Mouse (Mus musculus) neural tube, embryonic 15.5 days (tissue): ENCODE data around the gene Dhcr24. TPM values are rescaled to one million over a fixed set of nuclear protein-coding genes. Genes with fewer than 3 reads are reported as not detected.

Source experiments
- ATAC-seq: fragments of 200-750 bp; cut with Nextera tagmentation; 2 replicates; pipeline ENCODE4 v1.8.0; 2017; ENCODE audit warnings: mild to moderate bottlenecking, moderate TSS enrichment, moderate library complexity; ENCODE audit not compliant: low FRiP score
- H3K27ac ChIP-seq: fragments of 300-500 bp; sonication (generic); replicated peaks from 2 replicates; pipeline ENCODE4 v1.5.1; 2015; ENCODE audit warnings: mild to moderate bottlenecking, inconsistent platforms
- H3K27me3 ChIP-seq: fragments of 300-500 bp; sonication (generic); replicated peaks from 2 replicates; pipeline ENCODE4 v1.6.1; 2015; ENCODE audit warnings: inconsistent platforms
- H3K36me3 ChIP-seq: fragments of 300-500 bp; sonication (generic); 2 replicates; pipeline ENCODE4 v1.6.1; 2015; ENCODE audit warnings: inconsistent platforms
- H3K4me1 ChIP-seq: fragments of 300-500 bp; sonication (generic); 2 replicates; pipeline ENCODE4 v1.6.1; 2015; ENCODE audit warnings: inconsistent platforms
- H3K4me2 ChIP-seq: fragments of 300-500 bp; sonication (generic); 2 replicates; pipeline ENCODE4 v1.6.1; 2015; ENCODE audit warnings: inconsistent platforms, mild to moderate bottlenecking, moderate library complexity
- H3K4me3 ChIP-seq: fragments of 300-500 bp; sonication (generic); replicated peaks from 2 replicates; pipeline ENCODE4 v1.5.1; 2015; ENCODE audit warnings: mild to moderate bottlenecking, inconsistent platforms
- H3K9ac ChIP-seq: fragments of 300-500 bp; sonication (generic); replicated peaks from 2 replicates; pipeline ENCODE4 v1.6.1; 2015; ENCODE audit warnings: mild to moderate bottlenecking, inconsistent platforms
- H3K9me3 ChIP-seq: fragments of 300-500 bp; sonication (generic); replicated peaks from 2 replicates; pipeline ENCODE4 v1.6.1; 2016; ENCODE audit warnings: inconsistent platforms
- WGBS: fragments of 180-500 bp; shearing (Covaris S2); methylation state at CpG from one replicate; pipeline ENCODE4 v1.1.7; 2015; ENCODE audit warnings: mixed read lengths; 5-methylcytosine and 5-hydroxymethylcytosine counted together
- polyA plus RNA-seq: library from polyadenylated mRNA; unstranded; fragments of >200 nt; fragmentation: Nextera tagmentation; extraction: Ambion mirVana; gene quantifications from 2 replicates; pipeline ENCODE4 v1.2.1, GENCODE M21; 2015

The Dhcr24 gene
- polyA plus RNA-seq, 1 experiment from 2014 or later, result 4.6 TPM

- Histone ChIP-seq H3K27ac (no peak overlapping the region), H3K4me1 (peaks cover 21% of the 10 kb centered on the region), H3K9me3 (no peaks in the 10 kb centered on the region), H3K4me2 (no peak overlapping the region), H3K36me3 (no peaks in the 10 kb centered on the region), H3K27me3 (peaks cover 5% of the 10 kb centered on the region; the same call in 1 of the 2 replicates), H3K9ac (no peak overlapping the region), H3K4me3 (no peak overlapping the region)
- ATAC-seq, result peak; percentile 81
- WGBS, result 42% methylated on average over 7 of the region's 7 CpGs
Measured at GRCm38 (mm10) chr4:106614180-106614797, 53.5 kb downstream of the Dhcr24 start.

GRCm38 (mm10) chr4:106614881-106615280, 54.0 kb downstream of the Dhcr24 start:
- WGBS, result 83% methylated on average over 9 of the region's 9 CpGs
- H3K9ac ChIP-seq, result no peak overlapping the region
- H3K36me3 ChIP-seq, result no peaks in the 10 kb centered on the region
- no peaks in the 10 kb centered on the region for H3K9me3 ChIP-seq
- H3K4me3 ChIP-seq, result no peak overlapping the region
- peaks cover 21% of the 10 kb centered on the region for H3K4me1 ChIP-seq
- H3K27me3 ChIP-seq, result peaks cover 5% of the 10 kb centered on the region; the same call in 1 of the 2 replicates
- no peak overlapping the region for H3K27ac ChIP-seq
- H3K4me2 ChIP-seq, result no peak overlapping the region
- no peak for ATAC-seq

- WGBS, result 84% methylated on average over 12 of the region's 12 CpGs
- H3K9me3 ChIP-seq, result no peaks in the 10 kb centered on the region
- no peak overlapping the region for H3K4me2 ChIP-seq
- no peak overlapping the region for H3K4me3 ChIP-seq
- no peaks in the 10 kb centered on the region for H3K36me3 ChIP-seq
- H3K27ac ChIP-seq, result no peak overlapping the region
- peaks cover 21% of the 10 kb centered on the region for H3K4me1 ChIP-seq
- ATAC-seq, result no peak
- peaks cover 5% of the 10 kb centered on the region; the same call in 1 of the 2 replicates for H3K27me3 ChIP-seq
- H3K9ac ChIP-seq, result no peak overlapping the region
Measured at GRCm38 (mm10) chr4:106615637-106616036, 54.8 kb downstream of the Dhcr24 start.

- Histone ChIP-seq H3K9ac (0 out of 2 replicates have a peak within 1 kb of the TSS, but pooled peaks have one; percentile 17), H3K9me3 (no peaks in the 10 kb centered on the region), H3K4me3 (peak within 1 kb of the TSS; percentile 27), H3K4me2 (peak within 1 kb of the TSS; percentile 60), H3K36me3 (no peaks in the 10 kb centered on the region), H3K27ac (no peak within 1 kb of the TSS), H3K4me1 (peaks cover 24% of the 10 kb centered on the region), H3K27me3 (peaks cover 13% of the 10 kb centered on the region)
- 0% methylated on average over 19 of the region's 19 CpGs for WGBS
- 0 out of 2 replicates have a peak, but pooled peaks have one; percentile 23 for ATAC-seq
Measured at GRCm38 (mm10) chr4:106617056-106617455, 56.2 kb downstream of the Dhcr24 start, which contains the start of gene Lexm. Lexm (minus strand) TSS chr4:106617241.

GRCm38 (mm10) chr4:106618898-106619297, 58.1 kb downstream of the Dhcr24 start:
- Histone ChIP-seq H3K4me3 (no peak overlapping the region), H3K9me3 (no peaks in the 10 kb centered on the region), H3K9ac (no peak overlapping the region), H3K4me2 (no peak overlapping the region), H3K27ac (no peak overlapping the region), H3K36me3 (no peaks in the 10 kb centered on the region), H3K4me1 (peaks cover 32% of the 10 kb centered on the region), H3K27me3 (peaks cover 27% of the 10 kb centered on the region)
- 91% methylated on average over 4 of the region's 4 CpGs for WGBS
- no peak for ATAC-seq

- Histone ChIP-seq H3K4me2 (no peak overlapping the region), H3K36me3 (no peaks in the 10 kb centered on the region), H3K9ac (no peak overlapping the region), H3K27me3 (peaks cover 39% of the 10 kb centered on the region), H3K9me3 (no peaks in the 10 kb centered on the region), H3K27ac (no peak overlapping the region), H3K4me1 (peaks cover 32% of the 10 kb centered on the region), H3K4me3 (no peak overlapping the region)
- WGBS, result 70% methylated on average over 3 of the region's 3 CpGs
- ATAC-seq, result no peak
Measured at GRCm38 (mm10) chr4:106621428-106621827, 60.6 kb downstream of the Dhcr24 start.

GRCm38 (mm10) chr4:106622030-106622493, 61.2 kb downstream of the Dhcr24 start, which contains the start of gene Ttc22:
Ttc22 (plus strand) TSS chr4:106622432.
- Histone ChIP-seq H3K27me3 (peaks cover 39% of the 10 kb centered on the region), H3K9ac (no peak within 1 kb of the TSS), H3K36me3 (no peaks in the 10 kb centered on the region), H3K4me1 (peaks cover 30% of the 10 kb centered on the region), H3K27ac (no peak within 1 kb of the TSS), H3K4me2 (peak within 1 kb of the TSS; percentile 20), H3K9me3 (no peaks in the 10 kb centered on the region), H3K4me3 (0 out of 2 replicates have a peak within 1 kb of the TSS, but pooled peaks have one; percentile 5)
- no peak for ATAC-seq
- 27% methylated on average over 16 of the region's 16 CpGs for WGBS

GRCm38 (mm10) chr4:106622712-106623111, 61.9 kb downstream of the Dhcr24 start:
- ATAC-seq, result no peak
- peak overlapping the region; percentile 20 for H3K4me2 ChIP-seq
- H3K4me1 ChIP-seq, result peaks cover 23% of the 10 kb centered on the region
- H3K27me3 ChIP-seq, result peaks cover 39% of the 10 kb centered on the region
- no peaks in the 10 kb centered on the region for H3K9me3 ChIP-seq
- H3K36me3 ChIP-seq, result no peaks in the 10 kb centered on the region
- WGBS, result 31% methylated on average over 28 of the region's 28 CpGs
- H3K4me3 ChIP-seq, result 0 out of 2 replicates have a peak overlapping the region, but pooled peaks have one; percentile 5
- H3K9ac ChIP-seq, result no peak overlapping the region
- H3K27ac ChIP-seq, result no peak overlapping the region

- H3K9ac ChIP-seq, result no peak overlapping the region
- H3K36me3 ChIP-seq, result no peaks in the 10 kb centered on the region
- 87% methylated on average over 10 of the region's 10 CpGs for WGBS
- peaks cover 28% of the 10 kb centered on the region for H3K4me1 ChIP-seq
- no peak overlapping the region for H3K4me2 ChIP-seq
- no peak overlapping the region for H3K27ac ChIP-seq
- ATAC-seq, result no peak
- no peak overlapping the region for H3K4me3 ChIP-seq
- H3K9me3 ChIP-seq, result no peaks in the 10 kb centered on the region
- H3K27me3 ChIP-seq, result peaks cover 39% of the 10 kb centered on the region
Measured at GRCm38 (mm10) chr4:106624271-106624670, 63.4 kb downstream of the Dhcr24 start.

GRCm38 (mm10) chr4:106627809-106628208, 67.0 kb downstream of the Dhcr24 start:
- Histone ChIP-seq H3K27ac (no peak overlapping the region), H3K27me3 (peaks cover 23% of the 10 kb centered on the region), H3K36me3 (no peaks in the 10 kb centered on the region), H3K9me3 (no peaks in the 10 kb centered on the region), H3K4me2 (no peak overlapping the region), H3K4me3 (no peak overlapping the region), H3K9ac (no peak overlapping the region), H3K4me1 (peaks cover 51% of the 10 kb centered on the region)
- ATAC-seq, result no peak
- WGBS, result 71% methylated on average over 5 of the region's 5 CpGs

- Histone ChIP-seq H3K4me2 (no peak overlapping the region), H3K4me3 (no peak overlapping the region), H3K36me3 (no peaks in the 10 kb centered on the region), H3K27me3 (peaks cover 13% of the 10 kb centered on the region), H3K9me3 (no peaks in the 10 kb centered on the region), H3K9ac (no peak overlapping the region), H3K27ac (no peak overlapping the region), H3K4me1 (peaks cover 58% of the 10 kb centered on the region)
- no peak for ATAC-seq
- WGBS, result 63% methylated on average over 9 of the region's 9 CpGs
Measured at GRCm38 (mm10) chr4:106628650-106629360, 68.0 kb downstream of the Dhcr24 start.

GRCm38 (mm10) chr4:106629374-106629773, 68.5 kb downstream of the Dhcr24 start:
- 72% methylated on average over 5 of the region's 5 CpGs for WGBS
- peaks cover 64% of the 10 kb centered on the region for H3K4me1 ChIP-seq
- H3K36me3 ChIP-seq, result no peaks in the 10 kb centered on the region
- H3K9ac ChIP-seq, result no peak overlapping the region
- H3K9me3 ChIP-seq, result no peaks in the 10 kb centered on the region
- H3K27me3 ChIP-seq, result peaks cover 7% of the 10 kb centered on the region; the same call in 1 of the 2 replicates
- H3K4me3 ChIP-seq, result no peak overlapping the region
- no peak overlapping the region for H3K4me2 ChIP-seq
- H3K27ac ChIP-seq, result no peak overlapping the region
- ATAC-seq, result no peak
